Mouse (Mus musculus) frontal cortex, adult 2 months (tissue): Measurements from ENCODE around the gene Cdyl. TPM values are rescaled to one million over a fixed set of nuclear protein-coding genes. Genes with fewer than 3 reads are reported as not detected.

ENCODE experiments used
- DNase-seq, 2 experiments: peaks; one replicate each; pipeline ENCODE4 v3.0.0; 2022; ENCODE audit warnings: low spot score in 1 of 2; ENCODE audit errors: extremely low spot score in 1 of 2
- polyA plus RNA-seq: library from polyadenylated mRNA; depleted of rRNA; stranded (reverse); fragments of >200 nt; gene quantifications from 2 replicates; pipeline ENCODE4 v1.2.3, GENCODE M21; 2012; rRNA removed

Gene Cdyl
- polyA plus RNA-seq, 1 experiment = 6.2 TPM

DNA sequence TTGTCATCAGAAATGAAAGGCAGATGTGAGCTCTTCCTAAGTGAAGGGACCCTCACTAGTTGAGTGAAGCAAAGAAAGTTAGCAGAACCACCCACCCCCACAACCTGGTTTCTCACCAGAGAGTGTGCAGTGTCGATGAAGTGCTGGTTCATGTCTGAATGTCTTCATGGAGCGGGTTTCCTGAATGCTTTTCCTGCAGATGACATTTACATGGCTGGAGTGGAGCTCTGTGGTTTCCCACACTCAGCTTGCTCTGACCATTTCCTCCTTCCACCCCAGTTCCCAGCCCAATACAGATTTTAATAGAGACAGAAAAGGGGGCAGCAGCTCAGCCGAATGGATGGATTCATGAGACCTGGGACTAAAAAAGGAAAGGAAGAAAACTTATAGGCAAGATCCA is 233.2 kb downstream of the Cdyl start:
- no peak for DNase-seq

DNA sequence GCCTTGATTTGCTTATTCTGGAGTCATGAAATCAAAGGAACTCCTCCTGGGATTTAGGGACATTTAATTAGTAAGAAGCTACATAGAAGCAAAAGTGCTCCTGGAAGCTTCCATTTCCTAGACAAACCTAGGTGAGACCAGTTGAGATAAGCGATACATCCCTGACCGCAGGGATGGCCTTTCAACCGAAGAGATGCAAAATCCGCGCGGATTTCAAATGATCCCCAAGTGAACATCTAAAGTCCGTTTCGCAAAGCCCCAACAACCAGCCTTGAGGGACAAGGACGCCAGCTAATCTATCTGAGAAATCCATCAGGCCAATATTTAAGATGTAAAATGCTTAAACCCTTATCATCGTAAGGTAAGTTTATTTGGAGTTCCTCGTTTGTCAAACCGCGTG is 245.7 kb downstream of the Cdyl start:
- DNase-seq = no peak

DNA sequence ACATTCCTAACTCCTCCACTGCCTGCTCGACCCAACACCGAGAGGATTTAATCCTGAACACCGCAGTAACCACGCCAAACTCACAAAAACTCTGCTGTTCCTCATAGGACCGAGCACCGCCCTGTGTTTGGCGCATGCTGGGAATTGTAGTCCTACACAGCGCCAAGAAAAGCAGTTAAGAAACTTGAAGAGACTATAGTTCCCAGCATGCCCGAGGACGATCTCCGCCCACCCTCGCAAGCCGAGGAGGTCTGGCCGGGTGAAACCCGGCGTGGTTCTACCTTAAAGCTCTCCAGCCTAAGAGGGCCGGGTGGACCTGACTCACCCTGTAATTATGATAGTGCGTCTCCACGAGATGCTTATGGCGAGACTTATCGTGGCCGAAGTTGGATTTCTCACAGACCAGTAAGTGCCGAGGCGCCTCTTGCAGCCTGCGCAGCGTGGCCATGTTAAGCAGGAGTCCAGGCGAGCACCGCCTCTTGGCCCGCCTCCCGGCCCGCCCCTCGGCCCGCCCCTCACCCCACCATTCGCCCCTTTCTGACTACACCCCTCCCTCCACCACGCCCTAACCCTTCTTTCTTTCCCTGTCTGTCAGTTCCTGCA is 246.3 kb downstream of the Cdyl start, which contains the start of gene Rpp40:
Rpp40 (minus strand) TSS at position 481 of the 603 bp plus-strand sequence.
- DNase-seq = peak; percentile 91 to 95

DNA sequence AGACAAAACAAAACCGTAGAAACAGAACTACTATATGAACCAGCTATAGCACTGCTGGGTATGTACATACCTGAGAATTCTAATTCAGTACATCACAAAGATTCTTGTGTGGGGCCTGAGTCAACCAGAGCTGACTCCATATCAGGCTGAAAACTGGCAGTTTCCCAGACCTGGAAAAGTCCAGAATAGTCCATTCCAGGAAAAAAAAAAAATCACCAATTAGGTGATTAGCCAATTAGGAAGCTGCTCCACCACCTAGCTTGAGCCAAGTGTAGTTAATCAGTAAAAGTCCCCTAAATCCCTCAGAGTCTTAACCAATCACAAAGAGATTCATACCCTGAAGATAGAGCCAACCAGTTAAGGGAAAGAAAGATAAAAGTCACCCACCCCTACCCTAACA is 251.8 kb downstream of the Cdyl start:
- DNase-seq = no peak

Other genes with a start within 250 kb of the Cdyl start
- 3.8 and 4.1 TPM in 2 replicates for gene Rpp40, start 246.5 kb downstream of the Cdyl start, polyA plus RNA-seq